Mouse (Mus musculus) brown adipose tissue, adult 24 weeks (tissue): ENCODE results near the gene Spesp1. TPM values are rescaled to one million over a fixed set of nuclear protein-coding genes. Genes with fewer than 3 reads are reported as not detected.

Experiments
- H3K27ac ChIP-seq: fragments of 200-500 bp; replicated peaks from 2 replicates; pipeline ENCODE4 v1.5.1; 2012; ENCODE audit warnings: low read depth, mild to moderate bottlenecking, low read length
- H3K4me1 ChIP-seq: fragments of 200-500 bp; 2 replicates; pipeline ENCODE4 v1.6.1; 2012; ENCODE audit warnings: low read length, mixed read lengths; ENCODE audit not compliant: control insufficient read depth, insufficient read depth, insufficient read length
- H3K4me3 ChIP-seq: fragments of 200-500 bp; 2 replicates; pipeline ENCODE4 v1.5.1; 2012; ENCODE audit warnings: low read depth, mild to moderate bottlenecking, low read length, moderate library complexity; ENCODE audit not compliant: insufficient read depth
- polyA plus RNA-seq: library from polyadenylated mRNA; stranded (reverse); fragments of >200 nt; gene quantifications from 2 replicates; pipeline ENCODE4 v1.2.4, GENCODE M21; 2012; ENCODE audit not compliant: missing spikeins, insufficient read depth, insufficient read length

Gene Spesp1
- not detected in 2 replicates for polyA plus RNA-seq

- no peak within 1 kb of the TSS for H3K27ac ChIP-seq
- no peaks in the 10 kb centered on the region for H3K4me1 ChIP-seq
- no peak within 1 kb of the TSS for H3K4me3 ChIP-seq
Observed at GRCm38 (mm10) chr9:62281991-62282390, at the start of gene Spesp1. Gene Spesp1, minus strand, starts transcription at chr9:62282208.

- no peaks in the 10 kb centered on the region for H3K4me1 ChIP-seq
- no peak overlapping the region for H3K27ac ChIP-seq
- no peak overlapping the region for H3K4me3 ChIP-seq
Observed at GRCm38 (mm10) chr9:62325965-62326364, 44.0 kb upstream of the Spesp1 start.

- H3K4me3 ChIP-seq: no peak overlapping the region
- no peaks in the 10 kb centered on the region for H3K4me1 ChIP-seq
- no peak overlapping the region for H3K27ac ChIP-seq
Observed at GRCm38 (mm10) chr9:62323816-62324215, 41.8 kb upstream of the Spesp1 start.

GRCm38 (mm10) chr9:62318729-62319128 lies 36.7 kb upstream of the Spesp1 start:
- Histone ChIP-seq H3K4me3 (no peak overlapping the region), H3K27ac (no peak overlapping the region), H3K4me1 (no peaks in the 10 kb centered on the region)

- H3K4me1 ChIP-seq: no peaks in the 10 kb centered on the region
- no peak overlapping the region for H3K27ac ChIP-seq
- H3K4me3 ChIP-seq: no peak overlapping the region
Observed at GRCm38 (mm10) chr9:62315556-62315955, 33.5 kb upstream of the Spesp1 start.

GRCm38 (mm10) chr9:62296891-62297290 lies 14.9 kb upstream of the Spesp1 start:
- Histone ChIP-seq H3K27ac (no peak overlapping the region), H3K4me1 (no peaks in the 10 kb centered on the region), H3K4me3 (no peak overlapping the region)

GRCm38 (mm10) chr9:62295006-62295698 lies 13.1 kb upstream of the Spesp1 start:
- Histone ChIP-seq H3K4me3 (no peak overlapping the region), H3K27ac (no peak overlapping the region), H3K4me1 (no peaks in the 10 kb centered on the region)

GRCm38 (mm10) chr9:62287633-62288025 lies 5.6 kb upstream of the Spesp1 start:
- no peak overlapping the region for H3K4me3 ChIP-seq
- no peaks in the 10 kb centered on the region for H3K4me1 ChIP-seq
- H3K27ac ChIP-seq: no peak overlapping the region

GRCm38 (mm10) chr9:62286967-62287632 lies 5.1 kb upstream of the Spesp1 start:
- Histone ChIP-seq H3K27ac (no peak overlapping the region), H3K4me1 (no peaks in the 10 kb centered on the region), H3K4me3 (no peak overlapping the region)

GRCm38 (mm10) chr9:62284266-62284665 lies 2.3 kb upstream of the Spesp1 start:
- H3K4me1 ChIP-seq: no peaks in the 10 kb centered on the region
- H3K27ac ChIP-seq: no peak overlapping the region
- H3K4me3 ChIP-seq: no peak overlapping the region

- Histone ChIP-seq H3K4me3 (no peak overlapping the region), H3K27ac (no peak overlapping the region), H3K4me1 (no peaks in the 10 kb centered on the region)
Observed at GRCm38 (mm10) chr9:62276899-62277298, 5.1 kb downstream of the Spesp1 start.

- no peaks in the 10 kb centered on the region for H3K4me1 ChIP-seq
- H3K27ac ChIP-seq: no peak overlapping the region
- no peak overlapping the region for H3K4me3 ChIP-seq
Observed at GRCm38 (mm10) chr9:62270775-62271399, 11.1 kb downstream of the Spesp1 start.

GRCm38 (mm10) chr9:62269161-62269560 lies 12.8 kb downstream of the Spesp1 start:
- Histone ChIP-seq H3K27ac (no peak overlapping the region), H3K4me3 (no peak overlapping the region), H3K4me1 (peaks cover 3% of the 10 kb centered on the region; the same call in 1 of the 2 replicates)

GRCm38 (mm10) chr9:62265278-62265677 lies 16.7 kb downstream of the Spesp1 start:
- H3K27ac ChIP-seq: no peak overlapping the region
- no peak overlapping the region for H3K4me3 ChIP-seq
- H3K4me1 ChIP-seq: peaks cover 8% of the 10 kb centered on the region; the same call in 1 of the 2 replicates

GRCm38 (mm10) chr9:62263652-62264051 lies 18.4 kb downstream of the Spesp1 start:
- peaks cover 8% of the 10 kb centered on the region; the same call in 1 of the 2 replicates for H3K4me1 ChIP-seq
- no peak overlapping the region for H3K4me3 ChIP-seq
- H3K27ac ChIP-seq: no peak overlapping the region; the same call in 1 of the 2 replicates
